Mouse (Mus musculus) yolk sac, embryonic 10.5 days (tissue): ENCODE results near the gene Sort1.

ENCODE experiments used
- DNase-seq: peaks from one replicate; pipeline ENCODE4 v3.0.0-alpha.2; 2017; ENCODE audit warnings: low spot score

Sort1 gene

DNA sequence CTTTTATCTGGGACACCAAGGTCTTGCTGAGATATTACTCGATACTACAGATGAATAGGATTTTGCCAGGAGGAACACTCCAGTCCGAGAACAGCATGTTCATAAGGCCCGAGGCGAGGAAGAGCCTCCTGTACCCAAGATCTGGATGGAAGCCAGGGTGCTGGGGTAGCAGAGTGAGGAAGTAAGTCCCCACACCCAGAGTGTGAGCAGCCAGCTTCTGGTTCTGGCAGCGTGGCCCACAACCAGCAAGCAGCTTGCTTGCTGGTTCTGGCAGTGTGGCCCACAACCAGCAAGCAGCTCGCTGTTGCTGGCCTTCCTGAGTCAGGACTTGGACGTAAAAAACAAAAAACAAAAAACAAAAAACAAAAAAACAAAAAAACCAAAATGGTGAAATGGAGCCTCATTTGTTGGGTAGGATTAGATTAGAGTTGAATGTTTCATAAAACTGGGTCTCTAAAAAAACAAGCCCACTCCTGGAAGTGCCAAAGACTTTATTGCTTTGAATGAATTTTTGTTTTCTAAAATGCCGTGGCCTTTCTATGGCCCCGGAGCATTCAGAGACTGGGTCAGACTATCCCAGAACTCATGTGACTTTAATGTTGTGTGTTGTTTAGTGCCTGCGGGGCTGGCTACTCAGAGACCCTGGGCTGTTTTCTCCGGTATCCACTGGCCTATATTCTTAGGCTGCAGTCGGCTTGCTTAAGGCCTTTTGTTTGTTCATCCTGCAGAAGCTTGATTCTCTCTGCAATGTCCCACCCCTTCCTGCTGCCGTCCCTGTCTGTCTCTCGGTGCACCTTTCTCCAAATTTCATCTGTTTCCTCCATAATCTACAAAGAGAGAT lies 11.7 kb downstream of the Sort1 start:
- no peak for DNase-seq

- DNase-seq: peak; percentile 78
Measured at GRCm38 (mm10) chr3:108296220-108297049, 12.6 kb downstream of the Sort1 start.

DNA sequence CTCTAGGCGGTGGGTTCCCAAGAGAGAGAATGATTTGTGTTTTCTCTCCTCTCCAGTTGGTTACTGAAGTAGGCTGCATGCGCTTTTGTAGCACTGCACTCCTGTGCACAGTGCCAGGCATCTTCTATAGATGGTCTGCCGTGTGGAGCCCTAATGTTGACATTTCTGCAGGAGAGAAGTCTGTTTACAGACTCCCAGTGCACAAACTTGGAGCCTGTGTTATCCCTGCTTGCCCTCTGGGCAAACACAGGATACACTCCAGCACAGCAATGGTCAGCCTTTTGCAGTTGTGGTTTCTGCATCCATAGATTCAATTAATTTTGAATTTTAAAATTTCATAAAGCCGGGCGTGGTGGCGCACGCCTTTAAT lies 13.2 kb downstream of the Sort1 start:
- DNase-seq: peak; percentile 25

GRCm38 (mm10) chr3:108297603-108298553 lies 14.0 kb downstream of the Sort1 start:
- DNase-seq: no peak

DNA sequence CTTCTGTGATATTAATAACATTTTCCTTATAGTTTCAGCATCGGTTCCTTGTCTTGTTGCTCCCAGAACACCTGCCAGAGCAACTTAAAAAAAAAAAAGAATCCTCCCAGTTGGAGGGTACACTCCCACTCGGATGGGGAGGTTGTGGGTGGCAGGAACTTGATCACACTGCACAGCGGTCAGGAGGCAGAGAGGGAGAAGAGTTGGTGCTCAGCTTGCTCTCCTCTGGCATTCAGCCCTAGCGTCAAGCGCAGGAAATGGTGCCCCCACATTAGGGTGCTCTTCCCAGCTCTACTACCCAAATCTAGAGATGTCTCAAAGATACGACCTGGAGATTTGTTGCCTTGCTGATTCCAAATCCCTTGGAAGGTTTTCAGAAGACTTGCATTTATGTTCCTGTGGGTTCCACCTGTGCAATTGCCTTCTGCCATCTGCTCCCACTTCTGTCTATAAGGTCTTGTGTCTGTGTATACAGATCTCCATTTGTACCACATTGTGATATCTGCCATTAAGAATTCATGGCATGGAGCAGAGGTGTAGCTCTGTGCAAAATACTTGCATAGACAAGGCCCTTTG lies 16.7 kb downstream of the Sort1 start:
- no peak for DNase-seq

DNA sequence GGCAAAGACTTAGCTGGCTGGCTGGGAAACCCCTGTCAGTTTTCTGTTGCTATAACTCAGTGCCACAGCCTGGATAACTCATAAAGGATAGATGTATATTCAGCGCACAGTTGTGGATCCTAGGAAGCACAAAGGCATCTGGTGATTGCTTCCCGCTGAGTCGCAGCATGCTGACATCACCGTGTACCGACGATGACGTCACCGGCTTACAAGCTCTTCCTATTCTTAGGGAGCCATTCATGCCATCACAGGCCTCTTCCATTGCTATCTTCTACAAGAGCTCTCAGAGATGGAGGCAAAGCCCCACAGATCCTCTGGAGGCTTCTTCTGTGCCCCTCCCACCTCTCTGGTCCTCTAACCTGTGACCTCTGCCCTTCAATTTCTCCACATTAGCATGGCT lies 19.8 kb downstream of the Sort1 start:
- DNase-seq: no peak

- no peak for DNase-seq
Measured at GRCm38 (mm10) chr3:108304747-108305146, 20.9 kb downstream of the Sort1 start.

DNA sequence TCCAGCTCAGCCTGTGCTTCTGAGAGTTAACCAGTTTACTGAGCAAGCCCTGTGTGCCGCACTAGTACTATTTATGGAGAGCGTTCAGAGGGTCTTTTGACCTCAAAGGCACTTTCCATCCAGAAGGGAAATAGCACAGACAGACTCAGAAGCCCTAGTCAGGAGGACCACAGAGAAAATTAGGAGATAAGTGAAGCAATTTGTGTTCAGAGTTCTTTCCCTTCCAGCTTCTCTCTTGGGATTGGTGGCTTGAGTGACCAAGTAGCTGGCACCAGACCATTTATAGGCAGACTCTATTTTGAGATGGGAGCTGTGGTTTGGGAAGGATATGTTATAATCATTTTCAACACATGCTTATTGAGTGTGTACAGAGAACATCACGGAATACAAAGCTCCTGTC lies 22.5 kb downstream of the Sort1 start:
- DNase-seq: no peak

DNA sequence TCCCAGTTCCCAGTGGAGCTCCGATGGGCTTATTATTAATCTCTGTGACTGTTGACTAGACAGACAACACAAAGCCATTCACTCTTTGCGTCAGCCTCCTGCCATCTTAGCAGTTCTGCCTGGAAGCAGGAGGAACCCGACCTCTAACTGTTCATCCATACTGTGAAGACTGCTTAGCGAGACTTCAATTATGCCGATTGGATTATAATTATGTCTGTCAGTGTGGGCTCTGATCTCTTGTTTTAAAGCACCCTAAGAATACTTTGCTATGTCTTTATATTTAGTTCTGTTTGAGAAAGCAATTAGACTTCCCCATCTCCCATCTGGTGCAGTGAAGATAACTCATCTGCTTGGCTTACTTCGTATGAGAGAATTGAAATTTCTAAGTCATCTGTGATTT lies 23.6 kb downstream of the Sort1 start:
- no peak for DNase-seq

- no peak for DNase-seq
Measured at GRCm38 (mm10) chr3:108310921-108311341, 27.0 kb downstream of the Sort1 start.

DNA sequence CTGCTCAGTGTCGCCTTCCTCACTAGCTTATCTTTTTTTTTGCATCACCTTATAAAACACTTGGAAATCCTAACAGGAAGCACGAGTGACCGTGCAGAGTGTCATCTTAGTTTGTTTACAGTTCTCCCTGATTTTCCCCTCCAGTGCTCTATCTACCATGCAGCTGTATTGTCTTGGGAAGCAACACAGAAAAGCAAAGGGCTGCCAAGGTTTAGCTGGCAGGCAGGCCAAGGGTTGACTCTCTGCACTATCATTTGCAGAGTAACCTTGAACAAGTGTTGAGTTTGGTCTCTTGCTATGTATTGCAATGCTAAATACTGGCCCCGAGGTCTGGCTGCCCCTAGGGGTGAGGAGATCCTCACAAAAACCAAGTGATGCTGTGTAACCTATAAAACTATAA lies 27.8 kb downstream of the Sort1 start:
- no peak for DNase-seq

DNA sequence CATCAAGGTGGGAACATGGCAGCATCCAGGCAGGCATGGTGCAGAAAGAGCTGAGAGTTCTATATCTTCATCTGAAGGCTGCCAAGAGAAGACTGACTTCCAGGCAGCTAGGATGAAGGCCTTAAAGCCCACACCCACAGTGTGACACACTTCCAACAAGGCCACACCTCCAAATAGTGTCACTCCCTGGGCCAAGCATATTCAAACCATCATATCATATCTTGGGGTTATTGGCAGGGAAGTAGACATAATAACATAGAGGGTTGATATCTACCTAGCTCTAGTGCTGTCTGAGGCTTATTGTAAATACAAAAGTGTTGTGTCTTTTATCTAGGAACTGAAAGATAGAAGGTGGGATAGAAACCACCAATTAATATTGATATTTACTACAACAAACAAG lies 28.5 kb downstream of the Sort1 start:
- DNase-seq: no peak

GRCm38 (mm10) chr3:108313138-108313537 lies 29.3 kb downstream of the Sort1 start:
- DNase-seq: no peak

GRCm38 (mm10) chr3:108314038-108314675 lies 30.3 kb downstream of the Sort1 start:
- DNase-seq: no peak

- DNase-seq: no peak
Measured at GRCm38 (mm10) chr3:108318517-108318916, 34.6 kb downstream of the Sort1 start.

DNA sequence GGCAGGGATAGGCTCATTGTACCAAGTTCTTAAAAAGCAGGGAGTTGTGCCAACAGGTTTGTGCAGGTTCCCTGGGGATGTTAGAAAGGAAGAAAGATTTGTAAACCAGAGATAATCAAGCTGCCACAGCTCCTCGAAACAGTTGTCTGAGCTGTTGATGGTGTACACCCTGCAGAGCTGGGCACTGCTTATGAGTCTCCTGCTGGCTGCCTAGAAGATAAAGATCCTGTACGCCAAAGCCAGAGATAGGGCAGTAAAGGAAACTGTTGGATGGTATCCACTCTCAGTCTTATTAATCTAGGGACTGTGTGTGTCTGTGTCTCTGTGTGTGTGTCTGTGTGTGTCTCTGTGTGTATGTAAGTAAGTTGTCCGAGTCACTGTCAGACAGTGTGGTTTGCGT lies 37.8 kb downstream of the Sort1 start:
- no peak for DNase-seq

- DNase-seq: no peak
Measured at GRCm38 (mm10) chr3:108322136-108322535, 38.3 kb downstream of the Sort1 start.

DNA sequence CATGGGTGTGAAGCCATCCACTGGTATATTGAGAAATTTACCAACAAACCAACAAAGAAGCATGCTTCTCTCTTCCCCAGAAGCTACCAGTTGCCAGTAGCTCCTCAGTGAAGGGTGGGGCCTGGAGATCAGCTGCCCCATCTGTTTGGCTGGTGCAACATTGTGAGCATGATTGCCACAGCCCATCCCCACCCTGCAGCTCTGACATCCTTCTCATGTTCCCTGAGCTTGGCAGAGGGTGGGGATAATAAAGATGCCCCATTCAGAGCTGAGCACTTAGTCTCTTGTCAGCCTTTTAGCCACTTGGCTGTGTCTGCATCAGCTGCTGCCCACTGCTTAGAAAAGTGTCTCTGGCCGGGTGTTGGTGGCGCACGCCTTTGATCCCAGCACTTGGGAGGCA lies 39.1 kb downstream of the Sort1 start:
- DNase-seq: no peak

- no peak for DNase-seq
Measured at GRCm38 (mm10) chr3:108324837-108325236, 41.0 kb downstream of the Sort1 start.

- no peak for DNase-seq
Measured at GRCm38 (mm10) chr3:108325521-108325920, 41.6 kb downstream of the Sort1 start.

DNA sequence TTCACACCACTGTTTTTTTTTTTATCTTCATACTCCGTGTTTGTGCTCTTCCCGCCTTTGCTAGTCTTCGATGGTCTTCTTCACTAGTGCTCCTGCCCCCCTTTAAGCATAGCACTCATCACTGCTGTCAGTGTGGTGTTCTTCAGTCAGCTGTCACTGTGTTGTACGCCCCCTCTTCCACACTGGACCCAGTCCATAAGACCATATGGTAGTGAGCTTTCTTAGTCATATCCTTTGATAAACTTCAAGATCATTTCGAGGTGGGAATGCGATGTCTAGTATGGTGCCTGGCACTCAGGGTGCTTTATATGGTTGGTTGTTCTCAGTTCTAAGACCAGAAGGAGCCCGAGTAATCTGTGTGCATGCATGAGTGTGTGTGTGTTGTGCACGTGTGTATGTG lies 43.4 kb downstream of the Sort1 start:
- DNase-seq: no peak
